Mouse (Mus musculus) neural tube, embryonic 12.5 days (tissue): ENCODE measurements around the gene Ntm. TPM values are rescaled to one million over a fixed set of nuclear protein-coding genes. Genes with fewer than 3 reads are reported as not detected.

Experiments
- ATAC-seq: fragments of 200-750 bp; cut with Nextera tagmentation; 2 replicates; pipeline ENCODE4 v1.8.0; 2017; ENCODE audit warnings: low read depth, mild to moderate bottlenecking, moderate TSS enrichment, moderate library complexity; ENCODE audit not compliant: low FRiP score
- H3K27ac ChIP-seq: fragments of 300-500 bp; sonication (generic); 2 replicates; pipeline ENCODE4 v1.5.1; 2016
- H3K27me3 ChIP-seq: fragments of 300-500 bp; sonication (generic); replicated peaks from 2 replicates; pipeline ENCODE4 v1.6.1; 2016; ENCODE audit warnings: mild to moderate bottlenecking
- H3K36me3 ChIP-seq: fragments of 300-500 bp; sonication (generic); 2 replicates; pipeline ENCODE4 v1.6.1; 2016; ENCODE audit warnings: mild to moderate bottlenecking
- H3K4me1 ChIP-seq: fragments of 300-500 bp; sonication (generic); 2 replicates; pipeline ENCODE4 v1.6.1; 2016
- H3K4me2 ChIP-seq: fragments of 300-500 bp; sonication (generic); replicated peaks from 2 replicates; pipeline ENCODE4 v1.6.1; 2016; ENCODE audit warnings: mild to moderate bottlenecking
- H3K4me3 ChIP-seq: fragments of 300-500 bp; sonication (generic); 2 replicates; pipeline ENCODE4 v1.5.1; 2016
- H3K9ac ChIP-seq: fragments of 300-500 bp; sonication (generic); 2 replicates; pipeline ENCODE4 v1.6.1; 2016; ENCODE audit warnings: mild to moderate bottlenecking
- H3K9me3 ChIP-seq: fragments of 300-500 bp; sonication (generic); 2 replicates; pipeline ENCODE4 v1.6.1; 2016; ENCODE audit warnings: mild to moderate bottlenecking
- WGBS: fragments of 180-500 bp; shearing (Covaris S2); methylation state at CpG from one replicate; pipeline ENCODE4 v1.1.7; 2016; 5-methylcytosine and 5-hydroxymethylcytosine counted together
- polyA plus RNA-seq: library from polyadenylated mRNA; unstranded; fragments of >200 nt; fragmentation: Nextera tagmentation; extraction: Ambion mirVana; gene quantifications from 2 replicates; pipeline ENCODE4 v1.2.1, GENCODE M21; 2016

Ntm gene
- polyA plus RNA-seq, 1 experiment from 2014 or later: 68.6 TPM

DNA sequence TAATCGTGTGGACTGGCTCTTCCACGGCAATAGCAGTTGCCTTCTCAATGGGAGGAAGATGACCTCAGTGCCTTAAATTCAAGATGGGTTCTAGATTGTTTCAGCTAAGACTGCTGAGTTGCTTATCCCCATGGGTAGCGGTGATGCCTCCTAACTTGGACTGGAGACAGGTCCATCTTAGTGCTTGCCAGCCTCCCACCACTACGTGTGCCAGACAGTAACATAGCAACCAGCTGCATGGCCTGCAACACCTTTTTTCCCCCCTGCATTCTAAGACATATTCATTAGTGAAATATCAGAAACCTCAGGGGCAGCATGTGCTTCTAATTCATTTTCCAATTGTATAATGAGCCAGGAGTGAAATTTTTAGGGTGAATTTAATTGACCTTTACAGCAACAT, 498.2 kb downstream of the Ntm start:
- no peaks in the 10 kb centered on the region for H3K27me3 ChIP-seq
- H3K4me1 ChIP-seq: no peaks in the 10 kb centered on the region
- H3K27ac ChIP-seq: no peak overlapping the region
- no peak overlapping the region for H3K4me3 ChIP-seq
- no peak overlapping the region for H3K9ac ChIP-seq
- H3K9me3 ChIP-seq: no peaks in the 10 kb centered on the region
- no peak overlapping the region for H3K4me2 ChIP-seq
- no peak for ATAC-seq
- 86% methylated on average over 4 of the region's 4 CpGs for WGBS
- no peaks in the 10 kb centered on the region for H3K36me3 ChIP-seq

DNA sequence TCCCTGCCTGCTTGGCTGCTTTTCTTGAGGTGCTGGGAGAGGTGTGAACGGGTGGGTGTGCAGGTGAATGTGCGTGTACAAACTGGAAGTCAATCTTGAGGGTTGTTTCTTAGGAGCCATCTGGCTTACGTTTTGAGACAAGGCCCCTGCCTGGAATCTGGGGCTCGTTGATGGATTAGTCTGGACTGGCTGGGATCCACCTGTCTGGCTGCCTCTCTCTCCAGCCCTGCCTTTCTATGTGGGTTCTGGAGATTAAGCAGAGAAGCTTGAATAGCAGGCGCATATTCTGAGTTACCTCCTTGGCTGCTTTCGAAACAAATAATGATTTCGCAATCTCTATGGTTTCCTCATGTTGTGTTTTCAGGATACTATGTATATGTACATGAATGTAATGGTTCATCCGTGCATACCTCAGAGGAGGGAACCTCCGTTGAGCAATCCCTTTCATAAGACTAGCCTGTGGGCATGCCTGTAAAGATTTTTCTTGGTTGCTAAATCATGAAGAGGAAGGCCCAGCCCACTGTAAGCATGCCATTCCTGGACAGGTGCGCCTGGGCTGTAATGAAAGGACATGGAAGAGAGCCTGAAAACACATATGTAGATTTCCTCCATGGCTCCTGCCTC, 499.9 kb downstream of the Ntm start:
- no peak overlapping the region for H3K27ac ChIP-seq
- H3K9ac ChIP-seq: no peak overlapping the region
- no peak overlapping the region for H3K4me2 ChIP-seq
- WGBS: 88% methylated on average over 10 of the region's 10 CpGs
- no peaks in the 10 kb centered on the region for H3K4me1 ChIP-seq
- no peak for ATAC-seq
- H3K27me3 ChIP-seq: no peaks in the 10 kb centered on the region
- no peak overlapping the region for H3K4me3 ChIP-seq
- no peaks in the 10 kb centered on the region for H3K9me3 ChIP-seq
- no peaks in the 10 kb centered on the region for H3K36me3 ChIP-seq

DNA sequence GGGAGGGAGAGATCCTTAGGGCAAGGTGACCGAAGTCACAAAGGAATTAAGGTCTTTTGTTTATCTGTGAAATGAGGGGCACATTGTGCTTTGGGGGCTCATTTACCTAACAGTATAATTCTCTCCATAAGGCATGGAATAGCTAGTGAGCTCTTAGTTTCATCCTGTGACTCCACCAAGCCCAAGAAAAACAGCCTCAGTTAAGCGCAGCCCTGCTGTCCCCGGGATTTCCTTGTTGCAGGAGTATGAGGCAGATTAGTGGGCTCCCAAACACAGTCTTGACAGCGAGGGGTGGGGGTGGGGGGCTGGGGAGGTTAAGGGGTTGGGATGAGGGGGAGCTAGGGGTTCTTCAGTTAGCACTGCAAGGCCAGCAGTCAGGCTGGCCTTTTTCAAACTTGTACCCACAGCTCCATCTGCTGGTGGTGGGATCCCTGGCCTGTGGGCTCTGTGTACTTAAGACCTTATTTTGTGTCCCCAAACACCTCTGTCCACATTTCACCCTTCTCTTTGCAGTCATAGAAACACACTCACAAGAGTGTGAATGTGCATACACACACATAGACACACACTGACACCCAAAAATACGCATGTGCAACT, 504.9 kb downstream of the Ntm start:
- 10% methylated on average over 5 of the region's 5 CpGs for WGBS
- ATAC-seq: peak; percentile 70; the same call in 1 of the 2 replicates
- no peaks in the 10 kb centered on the region for H3K27me3 ChIP-seq
- H3K4me3 ChIP-seq: no peak overlapping the region
- H3K4me2 ChIP-seq: no peak overlapping the region; the same call in 1 of the 2 replicates
- no peaks in the 10 kb centered on the region for H3K9me3 ChIP-seq
- H3K4me1 ChIP-seq: no peaks in the 10 kb centered on the region
- H3K9ac ChIP-seq: no peak overlapping the region
- H3K27ac ChIP-seq: no peak overlapping the region
- H3K36me3 ChIP-seq: no peaks in the 10 kb centered on the region

- Histone ChIP-seq H3K27me3 (no peaks in the 10 kb centered on the region), H3K9ac (no peak overlapping the region), H3K9me3 (no peaks in the 10 kb centered on the region), H3K36me3 (no peaks in the 10 kb centered on the region), H3K4me3 (no peak overlapping the region), H3K27ac (no peak overlapping the region), H3K4me2 (no peak overlapping the region), H3K4me1 (no peaks in the 10 kb centered on the region)
- 87% methylated on average over 7 of the region's 7 CpGs for WGBS
- no peak for ATAC-seq
Observed at GRCm38 (mm10) chr9:29456014-29456413, 506.9 kb downstream of the Ntm start.

DNA sequence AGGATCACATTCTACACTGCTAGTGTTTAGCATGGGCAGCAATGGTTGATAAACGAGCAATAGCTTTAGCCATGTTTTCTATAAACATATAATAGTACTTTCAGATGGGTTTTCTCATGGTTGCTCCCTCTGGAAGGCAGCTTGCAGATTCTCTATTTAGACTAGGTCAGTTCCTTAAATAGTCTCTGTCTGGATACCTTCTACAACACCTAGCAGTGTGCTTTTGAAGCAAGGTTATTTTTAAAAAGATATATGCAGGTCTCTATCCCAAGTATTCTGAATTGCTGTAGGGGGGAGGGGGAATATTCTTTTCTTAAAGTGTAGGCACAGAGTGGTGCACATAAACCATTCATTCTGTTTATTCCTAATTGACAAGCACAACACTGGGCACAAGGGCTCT, 511.7 kb downstream of the Ntm start:
- Histone ChIP-seq H3K4me1 (no peaks in the 10 kb centered on the region), H3K9me3 (no peaks in the 10 kb centered on the region), H3K36me3 (no peaks in the 10 kb centered on the region), H3K4me2 (no peak overlapping the region), H3K27ac (no peak overlapping the region), H3K9ac (no peak overlapping the region), H3K27me3 (no peaks in the 10 kb centered on the region), H3K4me3 (no peak overlapping the region)
- ATAC-seq: no peak
- WGBS: 89% methylated on average over 1 of the region's 1 CpGs

DNA sequence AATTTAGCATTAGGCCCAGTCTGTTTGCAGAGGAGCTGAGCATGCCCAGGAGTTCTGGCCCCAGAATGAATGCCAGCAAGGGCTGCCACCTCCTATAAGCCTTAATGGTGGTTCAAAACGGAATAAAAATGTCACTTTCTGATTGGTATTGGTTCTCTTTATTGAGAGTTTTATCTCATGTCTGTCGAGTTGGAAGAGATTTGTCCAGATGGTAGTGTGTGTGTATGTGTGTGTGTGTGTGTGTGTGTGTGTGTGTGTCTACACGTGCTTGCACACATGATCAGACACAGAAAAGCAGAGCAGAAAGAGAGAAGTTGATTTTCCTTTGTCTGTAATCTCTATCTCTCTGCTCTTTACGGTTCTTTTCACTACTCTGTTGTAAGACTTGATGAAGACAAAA, 518.9 kb downstream of the Ntm start:
- WGBS: 48% methylated on average over 4 of the region's 4 CpGs
- H3K27ac ChIP-seq: no peak overlapping the region

DNA sequence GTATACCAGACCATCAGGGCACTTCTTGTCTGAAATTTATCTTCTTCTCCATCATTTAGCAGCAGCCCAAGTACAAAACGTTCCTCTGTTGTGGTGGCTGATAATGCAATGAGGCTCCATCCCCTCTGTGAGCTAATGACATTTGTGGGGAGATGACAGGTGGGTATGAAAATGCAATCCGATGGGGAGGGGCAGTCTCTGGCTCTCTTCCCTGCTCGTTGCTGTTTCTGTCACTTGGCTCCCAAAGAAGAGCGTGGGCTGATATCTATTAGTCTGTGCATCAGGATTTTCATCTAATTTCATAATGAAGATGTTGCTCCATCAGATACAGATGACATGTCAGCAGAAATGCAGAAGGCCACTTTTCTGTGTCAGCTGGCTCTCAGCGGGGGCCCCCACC, 523.5 kb downstream of the Ntm start:
- H3K4me2 ChIP-seq: no peak overlapping the region
- WGBS: 67% methylated on average over 5 of the region's 5 CpGs
- no peak overlapping the region for H3K4me3 ChIP-seq
- ATAC-seq: no peak
- peaks cover 4% of the 10 kb centered on the region; the same call in 1 of the 2 replicates for H3K4me1 ChIP-seq
- no peak overlapping the region for H3K27ac ChIP-seq
- H3K9ac ChIP-seq: no peak overlapping the region
- no peaks in the 10 kb centered on the region for H3K9me3 ChIP-seq
- no peaks in the 10 kb centered on the region for H3K27me3 ChIP-seq
- no peaks in the 10 kb centered on the region for H3K36me3 ChIP-seq

More for the DNA sequence above, 518.9 kb downstream of the Ntm start:
- H3K9ac ChIP-seq: no peak overlapping the region
- no peak overlapping the region for H3K4me3 ChIP-seq
- H3K4me2 ChIP-seq: no peak overlapping the region
- H3K4me1 ChIP-seq: no peaks in the 10 kb centered on the region
- H3K27me3 ChIP-seq: no peaks in the 10 kb centered on the region
- ATAC-seq: no peak
- H3K9me3 ChIP-seq: no peaks in the 10 kb centered on the region
- H3K36me3 ChIP-seq: no peaks in the 10 kb centered on the region

DNA sequence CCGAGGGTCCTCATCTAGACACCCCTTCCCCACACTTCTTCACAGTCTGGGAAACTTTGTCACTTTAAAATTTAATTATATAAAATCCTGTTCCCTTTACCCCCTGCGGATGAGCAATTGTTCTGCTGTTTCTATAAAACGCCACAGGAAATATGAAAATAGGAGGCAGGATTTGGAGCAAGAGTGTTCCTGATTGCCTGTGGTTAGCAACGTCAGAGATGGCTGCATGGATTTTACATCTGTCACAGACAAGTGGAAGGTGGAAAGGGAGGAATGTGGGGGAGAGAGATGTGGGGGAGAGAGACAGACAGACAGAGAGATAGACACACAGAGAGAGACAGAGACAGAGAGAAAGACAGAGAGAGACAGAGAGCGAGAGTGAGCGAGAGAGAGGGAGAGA, 528.3 kb downstream of the Ntm start:
- ATAC-seq: no peak
- no peaks in the 10 kb centered on the region for H3K9me3 ChIP-seq
- 46% methylated on average over 6 of the region's 6 CpGs for whole genome bisulfite sequencing
- H3K27ac ChIP-seq: no peak overlapping the region
- no peaks in the 10 kb centered on the region for H3K27me3 ChIP-seq
- H3K4me3 ChIP-seq: no peak overlapping the region
- H3K36me3 ChIP-seq: no peaks in the 10 kb centered on the region
- peaks cover 19% of the 10 kb centered on the region for H3K4me1 ChIP-seq
- H3K4me2 ChIP-seq: no peak overlapping the region
- no peak overlapping the region for H3K9ac ChIP-seq

DNA sequence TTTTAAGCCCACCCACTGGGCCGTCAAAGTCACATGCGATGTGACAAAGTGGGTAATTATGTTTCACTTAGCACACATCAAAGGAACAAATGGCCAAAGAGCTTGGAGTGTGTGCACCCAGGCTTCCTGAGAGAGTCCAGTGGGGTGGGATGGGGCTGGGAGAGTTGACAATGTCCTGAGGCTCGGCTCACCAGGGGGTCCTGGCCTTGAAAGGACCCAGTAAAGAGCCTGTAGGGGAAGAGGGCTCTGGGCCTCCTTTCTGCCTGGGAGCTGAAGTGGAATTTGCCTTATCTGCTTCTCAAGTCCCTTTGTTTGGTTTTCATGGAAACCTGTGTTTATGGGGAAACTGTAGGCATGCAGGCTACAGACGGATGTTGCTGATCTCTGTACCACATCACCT, 529.0 kb downstream of the Ntm start:
- 0 out of 2 replicates have a peak, but pooled peaks have one; percentile 21 for ATAC-seq
- no peaks in the 10 kb centered on the region for H3K27me3 ChIP-seq
- no peaks in the 10 kb centered on the region for H3K9me3 ChIP-seq
- H3K4me3 ChIP-seq: no peak overlapping the region
- no peak overlapping the region for H3K27ac ChIP-seq
- no peak overlapping the region for H3K9ac ChIP-seq
- H3K4me2 ChIP-seq: no peak overlapping the region
- WGBS: 8% methylated on average over 4 of the region's 4 CpGs
- H3K4me1 ChIP-seq: peaks cover 19% of the 10 kb centered on the region
- H3K36me3 ChIP-seq: no peaks in the 10 kb centered on the region

- 70% methylated on average over 7 of the region's 7 CpGs for WGBS
- H3K36me3 ChIP-seq: no peaks in the 10 kb centered on the region
- no peaks in the 10 kb centered on the region for H3K27me3 ChIP-seq
- ATAC-seq: no peak
- no peak overlapping the region for H3K4me3 ChIP-seq
- no peaks in the 10 kb centered on the region for H3K9me3 ChIP-seq
- H3K9ac ChIP-seq: no peak overlapping the region
- H3K27ac ChIP-seq: no peak overlapping the region
- no peak overlapping the region for H3K4me2 ChIP-seq
- H3K4me1 ChIP-seq: peaks cover 19% of the 10 kb centered on the region
Observed at GRCm38 (mm10) chr9:29433156-29433555, 529.8 kb downstream of the Ntm start.

DNA sequence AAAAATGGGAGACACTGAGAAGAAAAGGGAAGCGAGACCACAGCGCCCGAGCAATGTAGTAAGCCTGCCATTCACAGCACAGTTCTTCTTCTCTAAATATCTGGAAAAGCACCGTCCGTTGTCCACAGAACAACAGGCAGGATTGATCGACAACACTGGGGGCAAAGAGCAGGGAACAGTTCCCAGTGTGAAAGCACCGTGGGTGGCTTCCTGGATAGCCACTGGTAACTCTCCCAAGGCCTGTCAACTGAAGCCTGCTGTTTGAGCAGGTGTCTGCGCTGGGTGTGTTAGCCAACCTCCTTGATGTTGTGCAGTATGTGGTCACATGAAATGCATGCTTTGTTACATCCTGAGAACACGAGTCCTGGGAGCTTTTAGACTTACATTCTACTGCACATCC, 531.4 kb downstream of the Ntm start:
- no peak overlapping the region for H3K9ac ChIP-seq
- WGBS: 65% methylated on average over 9 of the region's 9 CpGs
- H3K4me3 ChIP-seq: no peak overlapping the region
- H3K4me1 ChIP-seq: peaks cover 19% of the 10 kb centered on the region
- ATAC-seq: no peak
- no peaks in the 10 kb centered on the region for H3K27me3 ChIP-seq
- H3K36me3 ChIP-seq: no peaks in the 10 kb centered on the region
- no peak overlapping the region for H3K27ac ChIP-seq
- H3K4me2 ChIP-seq: no peak overlapping the region
- H3K9me3 ChIP-seq: no peaks in the 10 kb centered on the region

GRCm38 (mm10) chr9:29430189-29430588, 532.8 kb downstream of the Ntm start:
- H3K4me2 ChIP-seq: no peak overlapping the region
- H3K9ac ChIP-seq: no peak overlapping the region
- H3K27ac ChIP-seq: no peak overlapping the region
- H3K27me3 ChIP-seq: no peaks in the 10 kb centered on the region
- H3K4me3 ChIP-seq: no peak overlapping the region
- no peaks in the 10 kb centered on the region for H3K9me3 ChIP-seq
- ATAC-seq: no peak
- H3K36me3 ChIP-seq: no peaks in the 10 kb centered on the region
- peaks cover 19% of the 10 kb centered on the region for H3K4me1 ChIP-seq
- WGBS: 63% methylated on average over 3 of the region's 3 CpGs

- Histone ChIP-seq H3K4me2 (no peak overlapping the region), H3K27me3 (no peaks in the 10 kb centered on the region), H3K27ac (no peak overlapping the region), H3K4me3 (no peak overlapping the region), H3K36me3 (no peaks in the 10 kb centered on the region), H3K4me1 (peaks cover 5% of the 10 kb centered on the region), H3K9ac (no peak overlapping the region), H3K9me3 (no peaks in the 10 kb centered on the region)
- no peak for ATAC-seq
- WGBS: 28% methylated on average over 7 of the region's 7 CpGs
Observed at GRCm38 (mm10) chr9:29428322-29428721, 534.6 kb downstream of the Ntm start.
